Mouse (Mus musculus) midbrain, embryonic 10.5 days (tissue): ENCODE results near the gene Slc7a7. TPM values are rescaled to one million over a fixed set of nuclear protein-coding genes. Genes with fewer than 3 reads are reported as not detected.

Experiments used
- DNase-seq: peaks from one replicate; pipeline ENCODE4 v3.0.0-alpha.2; 2017; ENCODE audit warnings: low spot score
- H3K27ac ChIP-seq: fragments of 300-500 bp; sonication (generic); replicated peaks from 2 replicates; pipeline ENCODE4 v1.5.1; 2016; ENCODE audit warnings: mild to moderate bottlenecking
- H3K27me3 ChIP-seq: fragments of 300-500 bp; sonication (generic); 2 replicates; pipeline ENCODE4 v1.6.1; 2016; ENCODE audit warnings: low read depth, mild to moderate bottlenecking; ENCODE audit not compliant: poor library complexity, severe bottlenecking
- H3K36me3 ChIP-seq: fragments of 300-500 bp; sonication (generic); 2 replicates; pipeline ENCODE4 v1.6.1; 2016; ENCODE audit warnings: mild to moderate bottlenecking, moderate library complexity
- H3K4me1 ChIP-seq: fragments of 300-500 bp; sonication (generic); 2 replicates; pipeline ENCODE4 v1.6.1; 2016
- H3K4me3 ChIP-seq: fragments of 300-500 bp; sonication (generic); 2 replicates; pipeline ENCODE4 v1.5.1; 2016; ENCODE audit warnings: mild to moderate bottlenecking, moderate library complexity
- H3K9me3 ChIP-seq: fragments of 300-500 bp; sonication (generic); replicated peaks from 2 replicates; pipeline ENCODE4 v1.6.1; 2016; ENCODE audit warnings: mild to moderate bottlenecking
- WGBS: fragments of 180-500 bp; shearing (Covaris S2); methylation state at CpG from one replicate; pipeline ENCODE4 v1.1.7; 2016; 5-methylcytosine and 5-hydroxymethylcytosine counted together
- polyA plus RNA-seq: library from polyadenylated mRNA; unstranded; fragments of >200 nt; fragmentation: Nextera tagmentation; extraction: Ambion mirVana; gene quantifications from 2 replicates; pipeline ENCODE4 v1.2.1, GENCODE M21; 2016

Gene Slc7a7
- polyA plus RNA-seq, 1 experiment from 2014 or later = 4.5 TPM

- WGBS = 86% methylated on average over 3 of the region's 3 CpGs
- Histone ChIP-seq H3K4me3 (no peak overlapping the region), H3K27ac (no peak overlapping the region), H3K9me3 (no peaks in the 10 kb centered on the region), H3K36me3 (peaks cover 41% of the 10 kb centered on the region), H3K4me1 (peaks cover 40% of the 10 kb centered on the region), H3K27me3 (peaks cover 8% of the 10 kb centered on the region; the same call in 1 of the 2 replicates)
- no peak for DNase-seq
Observed at GRCm38 (mm10) chr14:54442548-54442947, 25.0 kb upstream of the Slc7a7 start.

- no peak for DNase-seq
- WGBS = 79% methylated on average over 4 of the region's 4 CpGs
- no peak overlapping the region for H3K27ac ChIP-seq
- peaks cover 53% of the 10 kb centered on the region for H3K36me3 ChIP-seq
- H3K4me3 ChIP-seq = no peak overlapping the region
- H3K27me3 ChIP-seq = peaks cover 8% of the 10 kb centered on the region; the same call in 1 of the 2 replicates
- H3K4me1 ChIP-seq = peaks cover 40% of the 10 kb centered on the region
- H3K9me3 ChIP-seq = no peaks in the 10 kb centered on the region
Observed at GRCm38 (mm10) chr14:54441365-54441764, 23.8 kb upstream of the Slc7a7 start.

- Histone ChIP-seq H3K36me3 (peaks cover 59% of the 10 kb centered on the region), H3K9me3 (no peaks in the 10 kb centered on the region), H3K4me1 (peaks cover 40% of the 10 kb centered on the region), H3K4me3 (no peak overlapping the region), H3K27ac (no peak overlapping the region), H3K27me3 (peaks cover 8% of the 10 kb centered on the region; the same call in 1 of the 2 replicates)
- 97% methylated on average over 14 of the region's 14 CpGs for WGBS
- DNase-seq = no peak
Observed at GRCm38 (mm10) chr14:54440538-54440937, 23.0 kb upstream of the Slc7a7 start.

GRCm38 (mm10) chr14:54439610-54440009 is 22.0 kb upstream of the Slc7a7 start:
- no peak for DNase-seq
- WGBS = 51% methylated on average over 7 of the region's 7 CpGs
- no peak overlapping the region for H3K27ac ChIP-seq

GRCm38 (mm10) chr14:54439155-54439554 is 21.6 kb upstream of the Slc7a7 start:
- H3K9me3 ChIP-seq = no peaks in the 10 kb centered on the region
- H3K27ac ChIP-seq = no peak overlapping the region
- H3K36me3 ChIP-seq = peaks cover 64% of the 10 kb centered on the region
- H3K4me3 ChIP-seq = no peak overlapping the region
- peaks cover 48% of the 10 kb centered on the region for H3K4me1 ChIP-seq
- no peak for DNase-seq
- 0 out of 2 replicates have a peak, but pooled peaks cover 4% of the 10 kb centered on the region for H3K27me3 ChIP-seq
- WGBS = 77% methylated on average over 12 of the region's 12 CpGs

More at GRCm38 (mm10) chr14:54439610-54440009, 22.0 kb upstream of the Slc7a7 start:
- no peak overlapping the region for H3K4me3 ChIP-seq
- peaks cover 64% of the 10 kb centered on the region for H3K36me3 ChIP-seq
- no peaks in the 10 kb centered on the region for H3K9me3 ChIP-seq
- H3K27me3 ChIP-seq = 0 out of 2 replicates have a peak, but pooled peaks cover 8% of the 10 kb centered on the region
- peaks cover 43% of the 10 kb centered on the region for H3K4me1 ChIP-seq

GRCm38 (mm10) chr14:54435194-54435918 is 17.8 kb upstream of the Slc7a7 start:
- H3K9me3 ChIP-seq = no peaks in the 10 kb centered on the region
- H3K36me3 ChIP-seq = peaks cover 51% of the 10 kb centered on the region
- no peak overlapping the region for H3K4me3 ChIP-seq
- peaks cover 63% of the 10 kb centered on the region for H3K4me1 ChIP-seq
- no peak for DNase-seq
- H3K27me3 ChIP-seq = peaks cover 22% of the 10 kb centered on the region
- 87% methylated on average over 11 of the region's 11 CpGs for WGBS
- H3K27ac ChIP-seq = 0 out of 2 replicates have a peak overlapping the region, but pooled peaks have one; percentile 13

GRCm38 (mm10) chr14:54433941-54434531 is 16.5 kb upstream of the Slc7a7 start:
- H3K4me1 ChIP-seq = peaks cover 62% of the 10 kb centered on the region
- no peaks in the 10 kb centered on the region for H3K9me3 ChIP-seq
- peaks cover 22% of the 10 kb centered on the region for H3K27me3 ChIP-seq
- H3K4me3 ChIP-seq = peak overlapping the region; percentile 76
- H3K27ac ChIP-seq = 0 out of 2 replicates have a peak overlapping the region, but pooled peaks have one; percentile 96
- DNase-seq = no peak
- H3K36me3 ChIP-seq = peaks cover 48% of the 10 kb centered on the region
- 74% methylated on average over 12 of the region's 12 CpGs for WGBS

- H3K4me1 ChIP-seq = peaks cover 62% of the 10 kb centered on the region
- peak overlapping the region; percentile 76 for H3K4me3 ChIP-seq
- H3K36me3 ChIP-seq = peaks cover 48% of the 10 kb centered on the region
- peaks cover 22% of the 10 kb centered on the region for H3K27me3 ChIP-seq
- 45% methylated on average over 17 of the region's 17 CpGs for WGBS
- H3K27ac ChIP-seq = peak overlapping the region; percentile 96
- no peaks in the 10 kb centered on the region for H3K9me3 ChIP-seq
- no peak for DNase-seq
Observed at GRCm38 (mm10) chr14:54432837-54433830, 15.6 kb upstream of the Slc7a7 start.

- peak overlapping the region; percentile 96 for H3K27ac ChIP-seq
- H3K4me3 ChIP-seq = peak overlapping the region; percentile 76
- H3K36me3 ChIP-seq = peaks cover 40% of the 10 kb centered on the region
- 3% methylated on average over 54 of the region's 54 CpGs for whole genome bisulfite sequencing
- DNase-seq = peak; percentile 64
- no peaks in the 10 kb centered on the region for H3K9me3 ChIP-seq
- H3K4me1 ChIP-seq = peaks cover 70% of the 10 kb centered on the region
- H3K27me3 ChIP-seq = peaks cover 22% of the 10 kb centered on the region
Observed at GRCm38 (mm10) chr14:54432078-54432836, 14.7 kb upstream of the Slc7a7 start.

GRCm38 (mm10) chr14:54431334-54432077 is 13.9 kb upstream of the Slc7a7 start, which contains the start of gene Mmp14:
Gene Mmp14, plus strand, starts transcription at chr14:54431612.
- DNase-seq = peak; percentile 78
- Histone ChIP-seq H3K27me3 (peaks cover 22% of the 10 kb centered on the region), H3K4me1 (peaks cover 73% of the 10 kb centered on the region), H3K27ac (peak within 1 kb of the TSS; percentile 96), H3K9me3 (no peaks in the 10 kb centered on the region), H3K36me3 (peaks cover 32% of the 10 kb centered on the region), H3K4me3 (peak within 1 kb of the TSS; percentile 76)
- under 1% methylated on average over 49 of the region's 49 CpGs for WGBS
